Mouse (Mus musculus) C2C12 (cell line): Measurements from ENCODE around the gene Ddit4l. TPM values are rescaled to one million over a fixed set of nuclear protein-coding genes. Genes with fewer than 3 reads are reported as not detected.
"Not testable (repeated sequence)": the region's sequence is repeated elsewhere in the genome, so short reads cannot be mapped to it uniquely, and the experiment has no call there.

Experiments used
- H3K27me3 ChIP-seq: one replicate; pipeline ENCODE4 v1.6.1; 2011; ENCODE audit not compliant: control insufficient read depth, insufficient read depth, insufficient read length
- H3K36me3 ChIP-seq: one replicate; pipeline ENCODE4 v1.6.1; 2011; ENCODE audit not compliant: control insufficient read depth, insufficient read depth
- H3K4me3 ChIP-seq: one replicate; pipeline ENCODE4 v1.5.1; 2011; ENCODE audit warnings: mild to moderate bottlenecking, control low read depth; ENCODE audit not compliant: poor library complexity, insufficient read depth, severe bottlenecking
- H3K79me2 ChIP-seq: one replicate; pipeline ENCODE4 v1.6.1; 2011; ENCODE audit not compliant: control insufficient read depth, insufficient read depth
- H3K79me3 ChIP-seq: one replicate; pipeline ENCODE4 v1.6.1; 2011; ENCODE audit warnings: low read depth, control low read depth
- H3ac ChIP-seq: one replicate; pipeline ENCODE3; 2011; ENCODE audit warnings: low read depth; ENCODE audit not compliant: control insufficient read depth, insufficient read length
- CEBPB ChIP-seq: IDR thresholded peaks from one replicate; pipeline ENCODE4 v1.6.1; 2011; ENCODE audit warnings: low read depth, mild to moderate bottlenecking, control low read depth, moderate library complexity
- CTCF ChIP-seq: IDR thresholded peaks from one replicate; pipeline ENCODE4 v1.5.1; 2011; ENCODE audit not compliant: control insufficient read depth, insufficient read depth, insufficient read length
- FOSL1 ChIP-seq: IDR thresholded peaks from one replicate; pipeline ENCODE4 v1.8.0; 2011; ENCODE audit warnings: mild to moderate bottlenecking, low read length; ENCODE audit not compliant: poor library complexity, insufficient read depth, severe bottlenecking
- MAX ChIP-seq: IDR thresholded peaks from one replicate; pipeline ENCODE4 v1.6.1; 2011; ENCODE audit warnings: mild to moderate bottlenecking, control low read depth
- MYOD1 ChIP-seq: IDR thresholded peaks from one replicate; pipeline ENCODE4 v1.6.1; 2011; ENCODE audit warnings: low read depth; ENCODE audit not compliant: control insufficient read depth, insufficient read length
- MYOG ChIP-seq: IDR thresholded peaks from one replicate; pipeline ENCODE4 v1.6.1; 2011; ENCODE audit not compliant: control insufficient read depth, insufficient read length; ENCODE audit errors: extremely low read depth
- USF1 ChIP-seq: IDR thresholded peaks from one replicate; pipeline ENCODE4 v1.6.1; 2011; ENCODE audit warnings: low read depth, mild to moderate bottlenecking, control low read depth, moderate library complexity
- long read RNA-seq, 2 experiments: library from polyadenylated mRNA; unstranded; transcript quantifications; one replicate each; pipeline ENCODE4 v2.0.0; 2019 to 2020
- polyA plus RNA-seq: library from polyadenylated mRNA; unstranded; fragments of >200 nt; fragmentation: generic; extraction: Trizol; gene quantifications from one replicate; pipeline ENCODE4 v1.2.1, GENCODE M21; 2012; ENCODE audit warnings: missing spikeins

Gene Ddit4l
- polyA plus RNA-seq, result 1.8 TPM
- long read RNA-seq, experiment 1, transcript Ddit4l-201 (3 exons, 2,722 nt), result major isoform, 6 of 7 reads
- long read RNA-seq, experiment 1, partial matches to known transcripts, result 0 of 7 reads
- long read RNA-seq, experiment 1, other reads (novel, unspliced or antisense), result 1 of 7 reads
- long read RNA-seq, experiment 2, transcript Ddit4l-201 (3 exons, 2,722 nt), result major isoform, 7 of 9 reads
- long read RNA-seq, experiment 2, partial matches to known transcripts, result 0 of 9 reads
- long read RNA-seq, experiment 2, other reads (novel, unspliced or antisense), result 0 of 9 reads

GRCm38 (mm10) chr3:137621312-137621711 is at the start of gene Ddit4l:
Gene Ddit4l (plus strand): TSS chr3:137621612.
- not testable (repeated sequence) for H3ac ChIP-seq, H3K36me3 ChIP-seq, H3K4me3 ChIP-seq, H3K27me3 ChIP-seq, H3K79me2 ChIP-seq, H3K79me3 ChIP-seq

GRCm38 (mm10) chr3:137576146-137576545 is 45.3 kb upstream of the Ddit4l start:
- Histone ChIP-seq H3K79me2 (no peaks in the 10 kb centered on the region), H3K27me3 (no peaks in the 10 kb centered on the region), H3K79me3 (no peaks in the 10 kb centered on the region), H3K4me3 (no peak overlapping the region), H3K36me3 (no peaks in the 10 kb centered on the region), H3ac (no peak overlapping the region)
- TF ChIP-seq MYOG (no peak), FOSL1 (no peak), MAX (no peak), MYOD1 (no peak), CEBPB (no peak), CTCF (no peak), USF1 (no peak)

- Histone ChIP-seq H3K27me3 (no peaks in the 10 kb centered on the region), H3ac (no peak overlapping the region), H3K79me3 (no peaks in the 10 kb centered on the region), H3K4me3 (no peak overlapping the region), H3K79me2 (no peaks in the 10 kb centered on the region), H3K36me3 (no peaks in the 10 kb centered on the region)
- TF ChIP-seq CEBPB, result no peak
- no peak for TF ChIP-seq USF1
- TF ChIP-seq MYOD1, result no peak
- TF ChIP-seq MYOG, result no peak
- TF ChIP-seq MAX, result no peak
- no peak for TF ChIP-seq FOSL1
- TF ChIP-seq CTCF, result no peak
Measured at GRCm38 (mm10) chr3:137586376-137586969, 34.9 kb upstream of the Ddit4l start.

GRCm38 (mm10) chr3:137589811-137590210 is 31.6 kb upstream of the Ddit4l start:
- Histone ChIP-seq H3K27me3 (no peaks in the 10 kb centered on the region), H3K79me3 (no peaks in the 10 kb centered on the region), H3K79me2 (no peaks in the 10 kb centered on the region), H3K4me3 (no peak overlapping the region), H3ac (no peak overlapping the region), H3K36me3 (no peaks in the 10 kb centered on the region)
- TF ChIP-seq CEBPB (no peak), USF1 (no peak), FOSL1 (no peak)

GRCm38 (mm10) chr3:137594332-137594905 is 27.0 kb upstream of the Ddit4l start:
- Histone ChIP-seq H3ac (no peak overlapping the region), H3K36me3 (no peaks in the 10 kb centered on the region), H3K4me3 (no peak overlapping the region), H3K79me2 (no peaks in the 10 kb centered on the region), H3K79me3 (no peaks in the 10 kb centered on the region), H3K27me3 (no peaks in the 10 kb centered on the region)
- TF ChIP-seq MYOD1 (no peak), USF1 (no peak), FOSL1 (no peak)

GRCm38 (mm10) chr3:137608918-137609435 is 12.4 kb upstream of the Ddit4l start:
- no peaks in the 10 kb centered on the region for H3K36me3 ChIP-seq
- no peaks in the 10 kb centered on the region for H3K79me3 ChIP-seq
- H3K27me3 ChIP-seq, result no peaks in the 10 kb centered on the region
- no peaks in the 10 kb centered on the region for H3K79me2 ChIP-seq
- H3ac ChIP-seq, result no peak overlapping the region
- H3K4me3 ChIP-seq, result no peak overlapping the region
- TF ChIP-seq CEBPB (no peak), USF1 (no peak), CTCF (no peak), MAX (no peak), MYOG (no peak), FOSL1 (no peak), MYOD1 (no peak)
